Mouse (Mus musculus) layer of hippocampus, adult 9-11 months (tissue): ENCODE measurements around the gene Dnajc28.
A peak's percentile ranks its signal among the peaks of the same experiment; 100 is the strongest.

ENCODE experiments used
- DNase-seq: peaks from one replicate; pipeline ENCODE4 v3.0.0; 2022

Dnajc28 gene

GRCm38 (mm10) chr16:91630584-91630983, 11.8 kb upstream of the Dnajc28 start:
- DNase-seq = no peak

GRCm38 (mm10) chr16:91629749-91630148, 10.9 kb upstream of the Dnajc28 start:
- DNase-seq = no peak

- DNase-seq = no peak
Observed at GRCm38 (mm10) chr16:91628673-91629072, 9.8 kb upstream of the Dnajc28 start.

GRCm38 (mm10) chr16:91627831-91628230, 9.0 kb upstream of the Dnajc28 start:
- no peak for DNase-seq

GRCm38 (mm10) chr16:91623074-91623473, 4.2 kb upstream of the Dnajc28 start:
- peak; percentile 72 for DNase-seq

GRCm38 (mm10) chr16:91620991-91621390, 2.2 kb upstream of the Dnajc28 start:
- DNase-seq = no peak

- no peak for DNase-seq
Observed at GRCm38 (mm10) chr16:91620185-91620584, 1.4 kb upstream of the Dnajc28 start.

- DNase-seq = no peak
Observed at GRCm38 (mm10) chr16:91614552-91614951, 4.3 kb downstream of the Dnajc28 start.

GRCm38 (mm10) chr16:91612525-91612924, 6.3 kb downstream of the Dnajc28 start:
- DNase-seq = no peak

GRCm38 (mm10) chr16:91611248-91611647, 7.6 kb downstream of the Dnajc28 start:
- no peak for DNase-seq

GRCm38 (mm10) chr16:91609501-91610245, 9.2 kb downstream of the Dnajc28 start:
- no peak for DNase-seq

- peak; percentile 31 for DNase-seq
Observed at GRCm38 (mm10) chr16:91606958-91607357, 11.9 kb downstream of the Dnajc28 start.

GRCm38 (mm10) chr16:91605156-91605555, 13.7 kb downstream of the Dnajc28 start:
- no peak for DNase-seq

GRCm38 (mm10) chr16:91601693-91602092, 17.1 kb downstream of the Dnajc28 start:
- DNase-seq = no peak

GRCm38 (mm10) chr16:91601081-91601480, 17.7 kb downstream of the Dnajc28 start:
- no peak for DNase-seq

- DNase-seq = no peak
Observed at GRCm38 (mm10) chr16:91599242-91599641, 19.6 kb downstream of the Dnajc28 start.

GRCm38 (mm10) chr16:91597672-91598010, 21.2 kb downstream of the Dnajc28 start, which contains the start of gene Tmem50b:
Gene Tmem50b (minus strand): TSS chr16:91597800.
- DNase-seq = peak; percentile 99

GRCm38 (mm10) chr16:91596779-91597671, 21.8 kb downstream of the Dnajc28 start:
- DNase-seq = no peak

- no peak for DNase-seq
Observed at GRCm38 (mm10) chr16:91596397-91596778, 22.4 kb downstream of the Dnajc28 start.

GRCm38 (mm10) chr16:91595076-91595475, 23.8 kb downstream of the Dnajc28 start:
- DNase-seq = peak; percentile 47

- no peak for DNase-seq
Observed at GRCm38 (mm10) chr16:91593262-91593661, 25.6 kb downstream of the Dnajc28 start.

GRCm38 (mm10) chr16:91592162-91592561, 26.7 kb downstream of the Dnajc28 start:
- DNase-seq = no peak

- no peak for DNase-seq
Observed at GRCm38 (mm10) chr16:91588703-91589102, 30.1 kb downstream of the Dnajc28 start.
